Mouse (Mus musculus) heart, adult 2 months (tissue): ENCODE measurements at regions not wholly inside any gene's neighbourhood (a gene's known extent, or its start where the extent isn't known, plus 50 kb on each side); places are given as distances from the start of the nearest gene placed in this dataset.

Experiments used
- DNase-seq, 2 experiments: peaks; one replicate each; pipeline ENCODE4 v3.0.0; 2021
- H3K27ac ChIP-seq: fragments of 200-600 bp; 2 replicates; pipeline ENCODE4 v1.8.1; 2022
- H3K27me3 ChIP-seq: fragments of 200-500 bp; 2 replicates; pipeline ENCODE4 v1.6.1; 2012; ENCODE audit warnings: mild to moderate bottlenecking, low read length, inconsistent platforms, mixed read lengths; ENCODE audit not compliant: control insufficient read depth, insufficient read depth
- H3K36me3 ChIP-seq: fragments of 200-500 bp; 2 replicates; pipeline ENCODE4 v1.6.1; 2012; ENCODE audit warnings: low read length, inconsistent platforms; ENCODE audit not compliant: control insufficient read depth, insufficient read depth
- H3K4me1 ChIP-seq: fragments of 200-500 bp; 2 replicates; pipeline ENCODE4 v1.6.1; 2011; ENCODE audit warnings: low read length; ENCODE audit not compliant: control insufficient read depth, insufficient read depth
- H3K4me3 ChIP-seq: fragments of 200-600 bp; 2 replicates; pipeline ENCODE4 v1.8.1; 2022
- H3K79me2 ChIP-seq: fragments of 200-500 bp; replicated peaks from 2 replicates; pipeline ENCODE4 v1.6.1; 2012; ENCODE audit warnings: mild to moderate bottlenecking, inconsistent platforms, low read length, moderate library complexity, mixed read lengths; ENCODE audit not compliant: control insufficient read depth, insufficient read depth
- H3K9ac ChIP-seq: fragments of 200-500 bp; 2 replicates; pipeline ENCODE4 v1.6.1; 2012; ENCODE audit warnings: low read depth, mild to moderate bottlenecking, control low read depth, inconsistent platforms, low read length, mixed read lengths
- CTCF ChIP-seq: fragments of 200-600 bp; IDR thresholded peaks from 2 replicates; pipeline ENCODE4 v1.8.1; 2022; ENCODE audit warnings: antibody characterized with exemption, mild to moderate bottlenecking, moderate library complexity
- EP300 ChIP-seq: fragments of 200-500 bp; IDR thresholded peaks from 2 replicates; pipeline ENCODE4 v1.6.1; 2011; ENCODE audit warnings: low read depth, low read length, control low read depth; ENCODE audit not compliant: insufficient read depth
- POLR2A ChIP-seq: fragments of 200-500 bp; IDR thresholded peaks from 2 replicates; pipeline ENCODE4 v1.6.1; 2011; ENCODE audit warnings: mild to moderate bottlenecking, low read depth, low read length, control low read depth; ENCODE audit not compliant: insufficient read depth
- WGBS: fragments of 180-500 bp; shearing (Covaris S2); methylation state at CpG from one replicate; pipeline ENCODE4 v1.1.7; 2018; 5-methylcytosine and 5-hydroxymethylcytosine counted together
- intact Hi-C: fragments of 180-260 bp; cut with DNase I; formaldehyde crosslinking; loops from one replicate; pipeline ENCODE4 v1.15.1; 2025

DNA sequence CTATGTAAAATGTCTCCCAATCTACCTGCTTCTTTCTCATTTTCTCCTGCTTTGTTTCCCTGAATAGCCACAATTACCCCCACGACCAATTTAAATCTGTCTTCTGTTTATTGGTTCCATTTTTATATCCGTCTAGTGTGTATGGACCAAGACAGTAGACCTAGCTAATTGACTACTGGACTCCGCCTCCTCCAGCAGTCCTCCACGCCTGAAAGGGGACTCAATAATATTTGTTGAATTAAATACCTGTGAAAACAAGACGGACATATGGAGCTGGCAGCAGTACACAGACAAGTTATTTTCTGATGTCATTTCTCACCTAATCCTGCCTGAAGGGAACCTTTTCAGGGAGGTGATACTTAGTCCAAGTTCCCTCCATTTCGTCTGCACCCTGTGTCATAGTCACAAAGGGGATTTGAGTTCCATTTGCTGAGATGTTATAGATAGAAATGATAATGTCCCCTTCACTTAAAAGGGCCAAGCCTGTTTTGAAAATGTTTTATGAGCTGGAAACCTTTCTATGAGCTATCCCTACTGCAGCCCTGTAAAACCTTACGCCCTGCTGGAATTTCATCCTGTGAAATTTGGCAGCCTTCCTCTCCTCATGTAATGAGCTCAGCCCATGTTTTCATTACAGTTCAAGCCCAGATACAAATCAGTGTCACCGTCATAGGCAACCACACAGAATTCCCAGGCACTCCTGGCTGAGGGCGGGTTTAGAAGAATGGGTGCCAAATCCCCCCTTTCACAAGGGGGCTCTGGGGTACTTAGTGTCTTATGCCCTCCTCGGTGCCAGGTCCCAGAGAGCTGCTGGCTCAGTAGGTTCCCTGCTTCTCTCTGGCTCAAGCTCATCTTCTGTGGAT, 391.1 kb upstream of the Id4 start:
- Histone ChIP-seq H3K4me3 (no peak overlapping the region), H3K4me1 (no peaks in the 10 kb centered on the region; the same call in 1 of the 2 replicates), H3K27me3 (no peaks in the 10 kb centered on the region), H3K27ac (no peak overlapping the region), H3K36me3 (no peaks in the 10 kb centered on the region), H3K79me2 (no peaks in the 10 kb centered on the region), H3K9ac (no peak overlapping the region)
- 48% methylated on average over 10 of the region's 10 CpGs for WGBS
- TF ChIP-seq POLR2A (no peak), EP300 (no peak), CTCF (no peak)
- intact Hi-C loops: no loop called here
- peak; percentile 18 to 24 for DNase-seq

DNA sequence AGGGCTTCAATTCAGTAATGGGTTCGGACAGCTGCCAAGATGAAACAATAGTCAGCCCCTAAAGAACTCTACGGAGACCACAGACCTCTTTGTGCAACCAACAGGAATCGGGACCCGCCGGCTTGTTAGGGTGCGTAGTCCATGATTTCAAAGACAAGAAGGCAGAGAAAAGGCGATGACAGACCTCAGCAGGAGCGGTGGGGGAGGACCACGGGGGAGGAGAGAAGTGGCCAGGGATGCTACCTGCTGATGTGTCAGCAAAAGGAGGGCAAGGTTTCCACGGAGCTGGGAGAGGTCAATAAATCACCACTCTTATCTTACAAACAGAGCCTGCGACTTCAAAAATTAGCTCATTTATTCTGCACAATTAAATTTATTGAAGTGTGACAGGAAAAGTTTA, 388.4 kb upstream of the Id4 start:
- H3K9ac ChIP-seq: no peak overlapping the region
- 44% methylated on average over 11 of the region's 11 CpGs for WGBS
- no peak overlapping the region for H3K4me3 ChIP-seq
- no peaks in the 10 kb centered on the region for H3K27me3 ChIP-seq
- H3K27ac ChIP-seq: no peak overlapping the region
- H3K4me1 ChIP-seq: no peaks in the 10 kb centered on the region; the same call in 1 of the 2 replicates
- H3K79me2 ChIP-seq: no peaks in the 10 kb centered on the region
- TF ChIP-seq CTCF: no peak
- intact Hi-C loops: no loop called here
- DNase-seq: no peak
- no peaks in the 10 kb centered on the region for H3K36me3 ChIP-seq

DNA sequence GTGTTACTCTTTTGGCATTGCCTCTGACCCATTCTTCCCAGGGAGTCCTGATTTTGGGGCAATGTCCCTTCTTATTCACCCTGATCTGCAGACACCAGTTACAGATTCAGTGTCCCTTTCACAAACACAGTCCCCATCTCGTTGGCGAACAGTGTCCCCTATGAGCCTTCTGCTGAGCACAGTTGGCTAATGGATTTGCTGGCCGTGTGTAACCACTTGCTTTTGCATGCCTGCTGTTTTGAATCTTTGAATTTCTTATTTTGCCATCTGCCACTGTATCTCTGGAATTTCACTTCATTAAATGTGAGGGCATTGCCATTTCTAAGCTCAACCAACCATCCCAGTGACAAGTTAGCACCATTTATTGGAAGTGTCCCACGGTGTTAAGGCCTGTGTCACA, 368.5 kb upstream of the Id4 start:
- no peaks in the 10 kb centered on the region for H3K79me2 ChIP-seq
- H3K4me1 ChIP-seq: no peaks in the 10 kb centered on the region
- TF ChIP-seq POLR2A (no peak), EP300 (no peak), CTCF (no peak)
- no peaks in the 10 kb centered on the region for H3K27me3 ChIP-seq
- WGBS: 84% methylated on average over 4 of the region's 4 CpGs
- H3K4me3 ChIP-seq: no peak overlapping the region
- DNase-seq: no peak
- H3K9ac ChIP-seq: no peak overlapping the region
- no peak overlapping the region for H3K27ac ChIP-seq
- no peaks in the 10 kb centered on the region for H3K36me3 ChIP-seq
- intact Hi-C loops: no loop called here

DNA sequence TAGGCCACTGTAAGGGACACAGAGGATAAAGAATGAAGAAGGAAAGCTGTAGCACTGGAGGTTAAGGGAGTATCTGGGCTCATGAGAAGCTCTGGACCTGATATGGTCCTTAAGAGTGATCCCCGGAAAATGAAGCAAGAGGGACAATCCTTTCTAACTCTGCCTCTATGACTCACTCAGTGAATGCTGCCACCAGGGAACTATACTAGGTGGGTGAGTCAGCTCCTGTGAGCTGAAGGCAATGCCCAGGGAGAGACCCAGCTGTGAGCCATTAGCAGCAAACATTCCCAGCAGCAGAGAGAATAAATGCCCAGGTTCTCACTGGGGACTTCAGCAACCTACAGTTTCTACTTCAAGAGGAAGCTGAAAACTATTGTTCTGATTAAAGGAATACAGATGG, 366.7 kb upstream of the Id4 start:
- intact Hi-C loops: no loop called here
- no peaks in the 10 kb centered on the region for H3K4me1 ChIP-seq
- H3K4me3 ChIP-seq: no peak overlapping the region
- no peak overlapping the region for H3K9ac ChIP-seq
- no peak overlapping the region for H3K27ac ChIP-seq
- no peak for DNase-seq
- no peaks in the 10 kb centered on the region for H3K36me3 ChIP-seq
- TF ChIP-seq CTCF (no peak), POLR2A (no peak), EP300 (no peak)
- H3K27me3 ChIP-seq: no peaks in the 10 kb centered on the region
- WGBS: 31% methylated on average over 1 of the region's 1 CpGs
- H3K79me2 ChIP-seq: no peaks in the 10 kb centered on the region

DNA sequence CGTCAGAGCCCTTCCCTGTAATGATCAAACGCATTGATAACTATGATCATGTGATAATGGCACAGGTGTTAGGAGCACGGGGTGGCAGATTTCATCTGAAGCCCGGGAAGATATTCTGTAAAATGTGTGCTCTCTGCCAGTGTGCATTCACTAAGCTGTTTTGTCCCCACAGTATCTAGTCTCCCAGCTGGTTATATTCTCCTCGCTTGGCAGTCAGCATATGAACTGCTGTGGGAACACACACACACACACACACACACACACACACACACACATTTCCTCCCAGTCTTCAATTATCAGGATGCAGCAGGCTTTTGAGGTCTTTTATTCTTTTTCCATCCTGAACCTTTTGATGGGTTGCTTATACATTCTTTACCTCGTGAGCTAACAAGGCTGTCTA, 365.8 kb upstream of the Id4 start:
- intact Hi-C loops: no loop called here
- 76% methylated on average over 6 of the region's 6 CpGs for WGBS

DNA sequence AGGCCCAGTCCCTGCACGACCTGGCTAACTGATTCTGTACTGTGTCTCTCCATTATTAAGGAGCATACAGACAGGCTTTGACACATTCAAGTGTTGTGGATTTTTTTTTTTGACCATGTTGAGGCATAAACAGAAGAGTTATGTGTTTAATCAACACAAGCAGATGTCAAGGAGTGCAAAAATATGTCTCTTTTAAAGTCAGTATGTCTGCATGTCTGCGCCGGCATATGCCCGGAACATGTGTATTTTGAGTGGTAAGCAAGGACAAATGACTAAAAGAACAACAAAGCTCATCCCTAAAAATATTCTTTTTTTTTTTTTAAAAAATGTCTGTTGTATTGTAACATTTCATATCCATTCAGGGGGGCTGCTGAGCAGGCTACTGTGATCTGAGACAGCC, 364.4 kb upstream of the Id4 start:
- no peak overlapping the region for H3K9ac ChIP-seq
- no peaks in the 10 kb centered on the region for H3K4me1 ChIP-seq
- no peak for DNase-seq
- no peaks in the 10 kb centered on the region for H3K36me3 ChIP-seq
- no peaks in the 10 kb centered on the region for H3K27me3 ChIP-seq
- intact Hi-C loops: no loop called here
- H3K27ac ChIP-seq: no peak overlapping the region
- no peaks in the 10 kb centered on the region for H3K79me2 ChIP-seq
- TF ChIP-seq POLR2A (no peak), CTCF (no peak), EP300 (no peak)
- no peak overlapping the region for H3K4me3 ChIP-seq
- WGBS: 84% methylated on average over 4 of the region's 4 CpGs

More for the DNA sequence above, 365.8 kb upstream of the Id4 start:
- no peaks in the 10 kb centered on the region for H3K27me3 ChIP-seq
- no peaks in the 10 kb centered on the region for H3K36me3 ChIP-seq
- no peak overlapping the region for H3K9ac ChIP-seq
- no peak for DNase-seq
- TF ChIP-seq POLR2A: no peak
- no peak overlapping the region for H3K4me3 ChIP-seq
- no peaks in the 10 kb centered on the region for H3K79me2 ChIP-seq
- no peaks in the 10 kb centered on the region for H3K4me1 ChIP-seq
- H3K27ac ChIP-seq: no peak overlapping the region
